ENCODE assay signal across 15 mouse cellular contexts in genomic region chr19:29984208-29985005, GRCm38 (mm10). TPM values are rescaled to one million over a fixed set of nuclear protein-coding genes. Genes with fewer than 3 reads are reported as not detected.
DNase-seq lines count a peak whose midpoint lies in the region; ATAC-seq and TF ChIP-seq lines count a peak whose summit lies in the region.
"Had no signal": no experiment of that assay in that cellular context is flagged by ENCODE, and none has a peak within 500 bp of the region (broad histone marks: within the 10 kb centered on the region; RNA-seq: fewer than 3 reads in every experiment).

No protein-coding gene starts in this region.

- TF ChIP-seq CTCF in E14TG2a.4 (conservative IDR thresholded peaks at IDR 0.05; ENCODE audit: low read length) = no peak

- no peaks in the 10 kb centered on the region for H3K36me3 ChIP-seq in E14TG2a.4 (ENCODE audit: insufficient read depth, low read length)
- H3K36me3 ChIP-seq: forebrain, embryonic 12.5 days; midbrain, embryonic 12.5 days had no signal

- DNase-seq in embryo, embryonic 11 days = peak; percentile 5
- no peak for DNase-seq in embryo, embryonic 9.5 days (ENCODE audit: extremely low spot score)
- peak; percentile 55 for DNase-seq in adrenal gland, postnatal 25 days
- DNase-seq in kidney, postnatal 10 days = peak; percentile 87
- no peak for DNase-seq in frontal cortex, postnatal 36 days (ENCODE audit: low spot score in 2 of 2)

- peaks cover 17% of the 10 kb centered on the region for H3K9me3 ChIP-seq in E14TG2a.4 (ENCODE audit: low read length)
- H3K9me3 ChIP-seq: forebrain, embryonic 12.5 days; midbrain, embryonic 12.5 days had no signal

- peaks cover 10% of the 10 kb centered on the region; the same call in 1 of the 2 replicates for H3K27me3 ChIP-seq in E14TG2a.4 (ENCODE audit: insufficient read depth, low read length)
- H3K27me3 ChIP-seq: forebrain, embryonic 12.5 days; midbrain, embryonic 12.5 days had no signal

- peak overlapping the region; percentile 29; the same call in 1 of the 2 replicates for H3K4me3 ChIP-seq in E14TG2a.4 (replicated peaks; ENCODE audit: low read length)
- H3K4me3 ChIP-seq: forebrain, embryonic 12.5 days; midbrain, embryonic 12.5 days had no signal

- no peak for ATAC-seq in erythroid progenitor cell, adult 5-6 weeks (replicated peaks; ENCODE audit: low FRiP score, poor library complexity, severe bottlenecking)
- ATAC-seq in activated CD4-positive, CD25-positive, alpha-beta regulatory T cell, adult 4 months = no peak
- ATAC-seq: hindbrain, embryonic 16.5 days had no signal

- H3K4me1 ChIP-seq in E14TG2a.4 (replicated peaks; ENCODE audit: low read depth, low read length) = peaks cover 5% of the 10 kb centered on the region; the same call in 1 of the 2 replicates
- H3K4me1 ChIP-seq: forebrain, embryonic 12.5 days; midbrain, embryonic 12.5 days had no signal

RNA-seq across cellular contexts. Expression of gene Trpd52l3, which starts 19.2 kb away (rescaled TPM):
- total RNA-seq in adrenal gland, postnatal 25 days (2021) = not detected in 2 replicates
- total RNA-seq in erythroid progenitor cell, adult 5-6 weeks (2015; ENCODE audit: low replicate concordance) = not detected in 2 replicates
- not detected in 2 replicates for total RNA-seq in erythroid progenitor cell, adult 5-6 weeks (2017; ENCODE audit: low replicate concordance)
- polyA plus RNA-seq in activated CD4-positive, CD25-positive, alpha-beta regulatory T cell, adult 4 months (2017; shearing (Covaris generic)) = not detected
- total RNA-seq: heart, adult 8-10 months; neutrophil, adult 5-6 weeks had no signal
- polyA plus RNA-seq: C2C12; forebrain, embryonic 12.5 days; hindbrain, embryonic 16.5 days; liver, embryonic 14.5 days; midbrain, embryonic 12.5 days had no signal

RNA-seq across cellular contexts. Expression of gene Uhrf2, which starts 45.9 kb away (rescaled TPM):
- 48.1 and 56.1 TPM in 2 replicates for total RNA-seq in adrenal gland, postnatal 25 days (2021)
- 151 and 220 TPM in 2 replicates for total RNA-seq in erythroid progenitor cell, adult 5-6 weeks (2015; ENCODE audit: low replicate concordance)
- total RNA-seq in erythroid progenitor cell, adult 5-6 weeks (2017; ENCODE audit: low replicate concordance) = 132 and 155 TPM in 2 replicates
- 10 to 100 TPM; 32.2 to 45.3 TPM for polyA plus RNA-seq in activated CD4-positive, CD25-positive, alpha-beta regulatory T cell, adult 4 months (2017; shearing (Covaris generic))

RNA-seq across cellular contexts. Expression of gene Il33, which starts 59.5 kb away (rescaled TPM):
- 9.0 and 12.9 TPM in 2 replicates for total RNA-seq in adrenal gland, postnatal 25 days (2021)
- total RNA-seq in erythroid progenitor cell, adult 5-6 weeks (2015; ENCODE audit: low replicate concordance) = not detected in 2 replicates
- not detected in 2 replicates for total RNA-seq in erythroid progenitor cell, adult 5-6 weeks (2017; ENCODE audit: low replicate concordance)
- polyA plus RNA-seq in activated CD4-positive, CD25-positive, alpha-beta regulatory T cell, adult 4 months (2017; shearing (Covaris generic)) = not detected
- total RNA-seq: neutrophil, adult 5-6 weeks had no signal

Comparison
In these comparisons a context has a peak if more than half of its experiments do, and no peak if none do; other contexts are left out.
1. DNase-seq: peak in embryo, embryonic 11 days (single experiment), adrenal gland, postnatal 25 days (single experiment) and kidney, postnatal 10 days (single experiment); none in embryo, embryonic 9.5 days (single experiment) and frontal cortex, postnatal 36 days (0 of 2).